Mouse (Mus musculus): Measurements from ENCODE around the gene Trim21.

DNA sequence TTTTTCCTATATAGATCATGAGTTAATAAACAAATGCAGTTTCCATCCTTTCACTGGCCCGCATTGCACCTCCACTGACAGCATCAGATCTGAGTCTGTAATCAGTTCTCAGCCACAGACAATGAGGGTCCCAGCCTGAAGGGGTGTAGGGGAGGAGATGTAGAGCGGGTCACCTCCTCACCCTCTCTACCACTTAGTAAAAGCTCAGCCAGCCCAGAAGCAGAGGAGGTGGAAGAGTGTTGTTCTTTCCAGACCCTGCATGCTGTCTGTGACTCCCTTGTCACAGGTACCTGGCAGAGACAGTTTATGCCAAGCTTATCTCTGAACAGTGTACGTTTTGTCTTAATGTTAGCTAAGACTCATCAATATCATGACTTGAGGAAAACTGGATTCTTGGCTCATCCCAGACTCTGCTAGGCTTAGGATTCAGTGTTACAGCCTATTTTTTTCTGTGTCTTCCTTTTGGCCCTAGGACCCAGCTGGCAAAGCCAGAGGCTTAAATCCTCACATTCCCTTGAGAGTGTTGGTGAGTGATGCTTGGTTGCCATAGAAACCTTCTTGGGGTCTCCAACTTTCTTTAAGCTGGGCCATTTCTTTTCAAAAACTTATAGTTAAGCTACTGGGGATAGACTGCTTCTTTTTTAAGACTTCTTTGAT lies 8.0 kb upstream of the Trim21 start:
- TF ChIP-seq CEBPB (IDR thresholded peaks at IDR 0.05; ENCODE audit: low read depth) (no peak), CTCF (IDR thresholded peaks at IDR 0.05; ENCODE audit: control insufficient read depth, insufficient read depth, insufficient read length) (no peak), MAX (IDR thresholded peaks at IDR 0.05) (no peak), USF1 (IDR thresholded peaks at IDR 0.05; ENCODE audit: low read depth) (no peak)

Measured in C2C12 (cell line).